Mouse (Mus musculus) liver, postnatal 0 days (tissue): ENCODE results near the gene Pnliprp2.

Experiments
- CTCF ChIP-seq: sonication (generic); IDR thresholded peaks from 2 replicates; pipeline ENCODE4 v1.5.1; 2016; ENCODE audit warnings: antibody characterized with exemption, low read depth
- EP300 ChIP-seq: IDR thresholded peaks from 2 replicates; pipeline ENCODE4 v1.6.1; 2016; ENCODE audit warnings: antibody characterized with exemption, low read depth, mild to moderate bottlenecking

GRCm38 (mm10) chr19:58750822-58751221 is 8.7 kb upstream of the Pnliprp2 start:
- TF ChIP-seq CTCF (no peak), EP300 (no peak)
